In genomic region chr3:75808001-75808400, GRCm38 (mm10) we compare ENCODE assay signal across 27 mouse cellular contexts.
DNase-seq lines count a peak whose midpoint lies in the region; ATAC-seq and TF ChIP-seq lines count a peak whose summit lies in the region.
"Had no signal": no experiment of that assay in that cellular context is flagged by ENCODE, and none has a peak within 500 bp of the region (broad histone marks: within the 10 kb centered on the region; RNA-seq: fewer than 3 reads in every experiment).

No protein-coding gene starts in this region.

- ATAC-seq in hindbrain, embryonic 14.5 days (ENCODE audit: low FRiP score), result no peak
- ATAC-seq in hindbrain, embryonic 12.5 days (ENCODE audit: low FRiP score), result no peak
- ATAC-seq in midbrain, embryonic 14.5 days (ENCODE audit: low FRiP score, low TSS enrichment), result no peak
- no peak for ATAC-seq in midbrain, postnatal 0 days (ENCODE audit: low FRiP score)
- ATAC-seq: forebrain, embryonic 16.5 days; intestine, postnatal 0 days had no signal

- no peak overlapping the region for H3K27ac ChIP-seq in hindbrain, embryonic 14.5 days
- no peak overlapping the region for H3K27ac ChIP-seq in hindbrain, embryonic 12.5 days
- H3K27ac ChIP-seq in midbrain, embryonic 14.5 days (replicated peaks; ENCODE audit: low read depth, low read length), result no peak overlapping the region
- no peak overlapping the region for H3K27ac ChIP-seq in midbrain, postnatal 0 days (ENCODE audit: low read depth, low read length)
- H3K27ac ChIP-seq: embryonic facial prominence, embryonic 15.5 days; heart, adult 2 months; heart, embryonic 10.5 days; heart, embryonic 13.5 days had no signal

- H3K4me1 ChIP-seq in hindbrain, embryonic 14.5 days (replicated peaks; ENCODE audit: control insufficient read depth, insufficient read depth, low read length), result no peaks in the 10 kb centered on the region
- H3K4me1 ChIP-seq in hindbrain, embryonic 12.5 days, result no peaks in the 10 kb centered on the region
- H3K4me1 ChIP-seq in midbrain, embryonic 14.5 days (ENCODE audit: control insufficient read depth, insufficient read depth, low read length), result no peaks in the 10 kb centered on the region
- H3K4me1 ChIP-seq in midbrain, postnatal 0 days (ENCODE audit: insufficient read depth, low read length), result no peaks in the 10 kb centered on the region
- H3K4me1 ChIP-seq: embryonic facial prominence, embryonic 15.5 days; heart, embryonic 10.5 days; heart, embryonic 13.5 days had no signal

- no peak overlapping the region for H3K4me2 ChIP-seq in hindbrain, embryonic 14.5 days (replicated peaks)
- no peak overlapping the region for H3K4me2 ChIP-seq in hindbrain, embryonic 12.5 days (replicated peaks)
- no peak overlapping the region for H3K4me2 ChIP-seq in midbrain, embryonic 14.5 days (ENCODE audit: low read length)
- no peak overlapping the region for H3K4me2 ChIP-seq in midbrain, postnatal 0 days (ENCODE audit: low read depth, low read length, poor library complexity, severe bottlenecking)
- H3K4me2 ChIP-seq: embryonic facial prominence, embryonic 15.5 days; heart, embryonic 13.5 days had no signal

- H3K36me3 ChIP-seq in hindbrain, embryonic 14.5 days (replicated peaks; ENCODE audit: control insufficient read depth, insufficient read depth), result no peaks in the 10 kb centered on the region
- no peaks in the 10 kb centered on the region for H3K36me3 ChIP-seq in hindbrain, embryonic 12.5 days
- no peaks in the 10 kb centered on the region for H3K36me3 ChIP-seq in midbrain, embryonic 14.5 days (ENCODE audit: control insufficient read depth, insufficient read depth, low read length)
- no peaks in the 10 kb centered on the region for H3K36me3 ChIP-seq in midbrain, postnatal 0 days (ENCODE audit: insufficient read depth, low read length)
- H3K36me3 ChIP-seq: embryonic facial prominence, embryonic 15.5 days; G1E; heart, embryonic 10.5 days; heart, embryonic 13.5 days had no signal

- H3K27me3 ChIP-seq in hindbrain, embryonic 14.5 days (ENCODE audit: control insufficient read depth, insufficient read depth, low read length), result no peaks in the 10 kb centered on the region
- no peaks in the 10 kb centered on the region for H3K27me3 ChIP-seq in hindbrain, embryonic 12.5 days
- H3K27me3 ChIP-seq in midbrain, embryonic 14.5 days (ENCODE audit: control insufficient read depth, insufficient read depth, low read length), result no peaks in the 10 kb centered on the region
- H3K27me3 ChIP-seq in midbrain, postnatal 0 days (ENCODE audit: insufficient read depth, low read length), result no peaks in the 10 kb centered on the region
- H3K27me3 ChIP-seq: CH12.LX; embryonic facial prominence, embryonic 15.5 days; heart, embryonic 13.5 days had no signal

- peak; percentile 7 for DNase-seq in embryo, embryonic 11.5 days (ENCODE audit: low read depth, low spot score)
- no peak for DNase-seq in embryo, embryonic 10 days (ENCODE audit: low spot score)
- peak; percentile 33 for DNase-seq in hindbrain, embryonic 14.5 days (ENCODE audit: low spot score)
- peak; percentile 26 for DNase-seq in midbrain, embryonic 14.5 days
- no peak for DNase-seq in midbrain, postnatal 0 days (ENCODE audit: low spot score)
- peak; percentile 40 for DNase-seq in mesoderm, embryonic 11.5 days (ENCODE audit: low read depth, low spot score)
- no peak for DNase-seq in right cerebral cortex, adult 18-20 months
- DNase-seq: adrenal gland, adult 8-10 months; adrenal gland, postnatal 25 days; B cell, adult 2 months; cerebellum, adult 18-20 months; cerebellum, adult 9-10 months; cerebellum, postnatal 14 days; gastrocnemius, postnatal 10 days; gastrocnemius, postnatal 36 days; heart, adult 2 months; heart, postnatal 14 days; heart, postnatal 4 days; kidney, adult 2 months had no signal

- TF ChIP-seq CTCF in midbrain, postnatal 0 days (IDR thresholded peaks at IDR 0.05), result no peak

- no peaks in the 10 kb centered on the region for H3K9me3 ChIP-seq in hindbrain, embryonic 14.5 days (ENCODE audit: control insufficient read depth, low read length)
- no peaks in the 10 kb centered on the region for H3K9me3 ChIP-seq in hindbrain, embryonic 12.5 days (replicated peaks)
- no peaks in the 10 kb centered on the region for H3K9me3 ChIP-seq in midbrain, embryonic 14.5 days (ENCODE audit: control insufficient read depth, low read length)
- no peaks in the 10 kb centered on the region for H3K9me3 ChIP-seq in midbrain, postnatal 0 days (ENCODE audit: low read length)
- H3K9me3 ChIP-seq: embryonic facial prominence, embryonic 15.5 days; G1E; heart, embryonic 10.5 days; heart, embryonic 13.5 days had no signal

- H3K4me3 ChIP-seq in hindbrain, embryonic 14.5 days (replicated peaks; ENCODE audit: low read length), result no peak overlapping the region
- no peak overlapping the region for H3K4me3 ChIP-seq in hindbrain, embryonic 12.5 days
- H3K4me3 ChIP-seq in midbrain, embryonic 14.5 days (replicated peaks; ENCODE audit: low read depth, low read length), result no peak overlapping the region
- no peak overlapping the region for H3K4me3 ChIP-seq in midbrain, postnatal 0 days (ENCODE audit: low read depth, low read length)
- H3K4me3 ChIP-seq: embryonic facial prominence, embryonic 15.5 days; heart, adult 2 months; heart, embryonic 10.5 days; heart, embryonic 13.5 days had no signal

- H3K9ac ChIP-seq in hindbrain, embryonic 14.5 days, result no peak overlapping the region
- no peak overlapping the region for H3K9ac ChIP-seq in hindbrain, embryonic 12.5 days
- H3K9ac ChIP-seq in midbrain, embryonic 14.5 days (replicated peaks; ENCODE audit: low read length), result no peak overlapping the region
- H3K9ac ChIP-seq in midbrain, postnatal 0 days (replicated peaks; ENCODE audit: low read length, poor library complexity, severe bottlenecking), result no peak overlapping the region
- H3K9ac ChIP-seq: embryonic facial prominence, embryonic 15.5 days; heart, embryonic 13.5 days had no signal

Comparison
In these comparisons a context has a peak if more than half of its experiments do, and no peak if none do; other contexts are left out.
1. DNase-seq: peak in embryo, embryonic 11.5 days (single experiment), hindbrain, embryonic 14.5 days (single experiment), midbrain, embryonic 14.5 days (single experiment) and mesoderm, embryonic 11.5 days (single experiment); none in embryo, embryonic 10 days (single experiment), midbrain, postnatal 0 days (single experiment) and right cerebral cortex, adult 18-20 months (single experiment).